Mouse (Mus musculus) cerebellum, postnatal 4 days (tissue): ENCODE results near the gene Tspan2.
A peak's percentile ranks its signal among the peaks of the same experiment; 100 is the strongest.

ENCODE experiments used
- DNase-seq, 2 experiments: peaks; one replicate each; pipeline ENCODE4 v3.0.0; 2022; ENCODE audit warnings: low spot score in 2 of 2, mixed read lengths in 1 of 2

Gene Tspan2

GRCm38 (mm10) chr3:102735031-102735558, 766 bp downstream of the Tspan2 start:
- DNase-seq: peak in 1 of 2 experiments; percentile 34

- DNase-seq: no peak
Measured at GRCm38 (mm10) chr3:102735638-102736037, 1.3 kb downstream of the Tspan2 start.

- DNase-seq: no peak
Measured at GRCm38 (mm10) chr3:102736436-102736835, 2.1 kb downstream of the Tspan2 start.

GRCm38 (mm10) chr3:102737106-102737505, 2.8 kb downstream of the Tspan2 start:
- peak in 1 of 2 experiments; percentile 45 for DNase-seq

- DNase-seq: no peak
Measured at GRCm38 (mm10) chr3:102738161-102738901, 4.0 kb downstream of the Tspan2 start.

GRCm38 (mm10) chr3:102738926-102739325, 4.6 kb downstream of the Tspan2 start:
- no peak for DNase-seq

GRCm38 (mm10) chr3:102742725-102743124, 8.4 kb downstream of the Tspan2 start:
- DNase-seq: no peak

GRCm38 (mm10) chr3:102743202-102743601, 8.9 kb downstream of the Tspan2 start:
- no peak for DNase-seq

GRCm38 (mm10) chr3:102743781-102744471, 9.6 kb downstream of the Tspan2 start:
- no peak for DNase-seq

GRCm38 (mm10) chr3:102744657-102745056, 10.3 kb downstream of the Tspan2 start:
- no peak for DNase-seq

- no peak for DNase-seq
Measured at GRCm38 (mm10) chr3:102746174-102746573, 11.8 kb downstream of the Tspan2 start.

- no peak for DNase-seq
Measured at GRCm38 (mm10) chr3:102748038-102748437, 13.7 kb downstream of the Tspan2 start.

GRCm38 (mm10) chr3:102748686-102749085, 14.4 kb downstream of the Tspan2 start:
- no peak for DNase-seq

GRCm38 (mm10) chr3:102751136-102751535, 16.8 kb downstream of the Tspan2 start:
- DNase-seq: no peak

GRCm38 (mm10) chr3:102751536-102751935, 17.2 kb downstream of the Tspan2 start:
- no peak for DNase-seq

GRCm38 (mm10) chr3:102752053-102752452, 17.7 kb downstream of the Tspan2 start:
- DNase-seq: no peak

GRCm38 (mm10) chr3:102752457-102752856, 18.1 kb downstream of the Tspan2 start:
- no peak for DNase-seq

- no peak for DNase-seq
Measured at GRCm38 (mm10) chr3:102755801-102756200, 21.5 kb downstream of the Tspan2 start.

GRCm38 (mm10) chr3:102757019-102757418, 22.7 kb downstream of the Tspan2 start:
- DNase-seq: no peak

- DNase-seq: no peak
Measured at GRCm38 (mm10) chr3:102760236-102760635, 25.9 kb downstream of the Tspan2 start.

GRCm38 (mm10) chr3:102762388-102762787, 28.1 kb downstream of the Tspan2 start:
- no peak for DNase-seq

- DNase-seq: peak in 1 of 2 experiments; percentile 40
Measured at GRCm38 (mm10) chr3:102763713-102764400, 29.5 kb downstream of the Tspan2 start.
